Mouse (Mus musculus) cerebellum, postnatal 4 days (tissue): Measurements from ENCODE around the gene Map3k4.
A peak's percentile ranks its signal among the peaks of the same experiment; 100 is the strongest.

Experiments
- DNase-seq, 2 experiments: peaks; one replicate each; pipeline ENCODE4 v3.0.0; 2022; ENCODE audit warnings: low spot score in 2 of 2, mixed read lengths in 1 of 2

The Map3k4 gene

GRCm38 (mm10) chr17:12224551-12224950 lies 94.0 kb downstream of the Map3k4 start:
- peak in 1 of 2 experiments; percentile 56 for DNase-seq

- no peak for DNase-seq
These were observed 94.5 kb downstream of the Map3k4 start for GRCm38 (mm10) chr17:12224145-12224544.

- DNase-seq, result no peak
These were observed 94.9 kb downstream of the Map3k4 start for GRCm38 (mm10) chr17:12223682-12224081.

- DNase-seq, result peak in 1 of 2 experiments; percentile 40
These were observed 96.7 kb downstream of the Map3k4 start for GRCm38 (mm10) chr17:12221926-12222325.

- DNase-seq, result no peak
These were observed 102.4 kb downstream of the Map3k4 start for GRCm38 (mm10) chr17:12216224-12216623.

- no peak for DNase-seq
These were observed 105.2 kb downstream of the Map3k4 start for GRCm38 (mm10) chr17:12213430-12213829.

GRCm38 (mm10) chr17:12212341-12212740 lies 106.3 kb downstream of the Map3k4 start:
- no peak for DNase-seq

- DNase-seq, result no peak
These were observed 106.7 kb downstream of the Map3k4 start for GRCm38 (mm10) chr17:12211890-12212289.

- DNase-seq, result peak; percentile 90 to 96
These were observed 108.0 kb downstream of the Map3k4 start for GRCm38 (mm10) chr17:12210544-12211132.

GRCm38 (mm10) chr17:12209481-12209880 lies 109.1 kb downstream of the Map3k4 start:
- no peak for DNase-seq

- no peak for DNase-seq
These were observed 111.5 kb downstream of the Map3k4 start for GRCm38 (mm10) chr17:12207022-12207548.

- no peak for DNase-seq
These were observed 112.3 kb downstream of the Map3k4 start for GRCm38 (mm10) chr17:12206248-12206647.

GRCm38 (mm10) chr17:12205694-12206075 lies 112.9 kb downstream of the Map3k4 start:
- no peak for DNase-seq

GRCm38 (mm10) chr17:12205015-12205693 lies 113.4 kb downstream of the Map3k4 start:
- DNase-seq, result no peak

GRCm38 (mm10) chr17:12204689-12205014 lies 113.9 kb downstream of the Map3k4 start:
- no peak for DNase-seq

GRCm38 (mm10) chr17:12204246-12204645 lies 114.3 kb downstream of the Map3k4 start:
- no peak for DNase-seq

GRCm38 (mm10) chr17:12203414-12203897 lies 115.1 kb downstream of the Map3k4 start:
- peak in 1 of 2 experiments; percentile 62 for DNase-seq

- no peak for DNase-seq
These were observed 117.5 kb downstream of the Map3k4 start for GRCm38 (mm10) chr17:12201086-12201485.

GRCm38 (mm10) chr17:12199933-12200332 lies 118.7 kb downstream of the Map3k4 start:
- DNase-seq, result no peak

GRCm38 (mm10) chr17:12195604-12196003 lies 123.0 kb downstream of the Map3k4 start:
- no peak for DNase-seq

- no peak for DNase-seq
These were observed 123.5 kb downstream of the Map3k4 start for GRCm38 (mm10) chr17:12195137-12195536.

- no peak for DNase-seq
These were observed 130.8 kb downstream of the Map3k4 start for GRCm38 (mm10) chr17:12187782-12188181.

GRCm38 (mm10) chr17:12186341-12186740 lies 132.3 kb downstream of the Map3k4 start:
- no peak for DNase-seq
